Mouse (Mus musculus): ENCODE measurements at regions not wholly inside any gene's neighbourhood (a gene's known extent, or its start where the extent isn't known, plus 50 kb on each side); places are given as distances from the start of the nearest gene placed in this dataset.
"Not testable (repeated sequence)": the region's sequence is repeated elsewhere in the genome, so short reads cannot be mapped to it uniquely, and the experiment has no call there.

DNA sequence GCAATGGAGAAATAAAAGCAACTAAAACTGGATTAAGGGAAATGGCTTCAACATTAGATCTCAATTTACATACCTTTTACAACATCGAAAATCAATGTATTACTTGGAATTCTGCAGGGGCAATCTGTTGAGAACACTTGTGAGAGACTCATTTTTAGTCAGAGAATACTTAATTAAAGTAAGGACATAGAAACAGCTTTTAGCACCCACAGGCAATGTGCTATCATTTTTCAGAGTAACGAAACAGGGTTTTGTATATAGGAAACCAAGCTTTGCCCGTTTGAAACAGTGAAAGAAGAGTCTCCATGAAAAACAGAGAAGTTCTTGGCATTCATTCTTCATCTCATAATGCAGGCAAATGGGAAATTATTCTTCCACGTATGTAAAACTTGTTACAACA is 196.4 kb downstream of the Tdrd3 start:
- no peak for DNase-seq (ENCODE audit: inconsistent age in 2 of 2, low spot score in 1 of 2)

DNA sequence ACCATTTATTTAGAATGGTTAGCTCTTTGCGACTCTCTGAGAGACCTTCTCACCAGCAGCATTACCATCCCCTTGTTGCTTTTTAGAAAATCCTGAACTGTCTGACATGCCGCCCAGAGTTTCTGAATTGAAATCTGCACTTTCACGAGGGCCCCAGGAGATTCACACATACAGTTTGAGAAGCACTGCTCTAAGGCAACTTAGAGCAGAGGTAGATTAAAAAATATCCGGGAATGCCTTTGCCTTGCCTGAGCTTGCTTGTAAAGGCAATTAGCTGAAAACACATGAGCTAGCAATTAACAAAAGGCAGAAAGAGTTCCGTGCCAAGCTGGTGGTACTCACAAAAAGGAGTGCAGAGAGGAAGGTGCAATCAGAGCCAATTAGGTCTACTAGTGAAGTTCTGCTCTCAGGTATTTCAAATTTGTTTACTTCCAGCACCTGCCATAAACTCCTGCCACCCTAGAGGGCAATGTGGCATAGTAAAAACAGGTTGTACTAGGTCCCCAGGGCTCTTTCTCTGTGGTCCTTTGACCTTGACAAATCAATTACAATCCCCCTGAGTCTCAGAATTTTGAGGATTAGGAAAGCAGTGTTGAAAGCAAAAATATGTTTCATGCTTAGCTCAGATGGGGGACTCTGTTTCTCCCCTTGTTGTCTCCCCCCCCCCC is 203.1 kb downstream of the Tdrd3 start:
- no peak for DNase-seq (ENCODE audit: inconsistent age in 2 of 2, low spot score in 1 of 2)

DNA sequence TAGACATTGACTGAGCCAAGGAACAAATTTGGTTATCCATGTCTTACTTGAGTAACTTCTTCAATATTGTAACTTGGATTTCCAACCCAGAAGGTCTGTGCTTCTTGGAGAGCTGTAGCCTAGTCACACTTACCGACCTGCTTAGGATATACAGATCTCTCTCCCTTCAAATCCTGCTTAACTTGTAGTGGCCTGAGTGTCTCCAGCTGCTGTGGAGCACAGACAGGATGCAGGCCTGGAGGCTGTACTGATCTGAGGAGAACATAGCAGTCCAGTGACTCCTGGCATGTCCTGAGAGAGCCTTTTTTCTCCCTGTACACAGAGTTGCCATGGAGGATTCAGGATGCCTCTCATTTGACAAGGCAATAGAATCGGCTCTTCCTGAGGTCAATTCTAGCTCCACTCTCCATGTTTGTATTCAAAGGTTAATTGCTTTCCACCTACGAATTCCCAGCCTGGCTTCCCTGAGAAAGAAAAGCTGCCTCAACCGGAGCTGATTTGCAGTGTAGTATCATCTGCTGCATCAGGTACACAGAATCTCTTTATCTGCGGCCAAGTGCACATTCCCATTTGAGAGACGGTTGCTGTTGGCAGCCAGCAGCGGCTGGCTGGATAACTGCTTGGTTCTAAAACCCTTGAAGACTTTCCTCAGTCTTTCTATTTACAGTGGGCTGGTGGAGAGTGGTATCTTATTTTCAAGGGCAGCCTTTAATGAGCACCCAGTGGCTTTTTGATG is 214.8 kb downstream of the Tdrd3 start:
- DNase-seq (ENCODE audit: inconsistent age in 2 of 2, low spot score in 1 of 2), result no peak

DNA sequence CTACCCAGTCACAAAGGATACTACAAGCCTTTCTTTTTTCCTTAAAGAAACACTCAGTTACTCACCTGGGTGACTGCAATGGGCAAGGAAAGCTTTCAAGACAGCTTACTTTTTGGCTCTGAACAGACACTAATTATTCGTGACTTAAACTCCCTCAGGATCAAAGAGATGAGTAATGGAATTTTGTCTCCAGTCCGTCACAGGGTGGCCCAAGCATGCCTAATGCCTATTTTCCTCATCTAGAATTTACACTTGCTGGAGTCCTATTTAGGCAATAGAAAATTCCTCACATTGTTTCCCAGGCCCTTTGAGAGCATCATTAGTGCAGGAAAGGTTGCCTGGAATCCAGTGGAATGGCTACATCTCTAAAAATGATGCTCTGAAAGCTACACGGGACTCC is 218.2 kb downstream of the Tdrd3 start:
- no peak for DNase-seq (ENCODE audit: inconsistent age in 2 of 2, low spot score in 1 of 2)

DNA sequence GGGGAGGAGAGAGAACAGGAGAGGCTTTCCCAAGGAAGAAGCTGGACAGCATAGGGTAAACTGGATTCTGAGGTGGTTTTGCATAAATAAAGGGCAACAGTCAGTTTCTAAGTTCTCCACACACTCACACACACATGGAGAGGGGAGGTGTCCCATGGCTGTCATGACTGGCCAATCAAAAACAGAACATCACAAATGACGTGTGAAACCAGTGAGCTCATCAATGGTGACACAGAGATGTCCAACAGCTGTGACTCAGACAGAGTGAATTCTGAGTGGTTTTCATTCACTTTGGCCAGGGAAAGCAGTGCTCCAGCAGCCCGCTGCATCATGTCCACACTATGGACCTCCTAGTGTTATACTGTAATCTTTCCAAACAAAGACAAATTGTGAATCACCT is 220.7 kb downstream of the Tdrd3 start:
- no peak for DNase-seq (ENCODE audit: inconsistent age in 2 of 2, low spot score in 1 of 2)

DNA sequence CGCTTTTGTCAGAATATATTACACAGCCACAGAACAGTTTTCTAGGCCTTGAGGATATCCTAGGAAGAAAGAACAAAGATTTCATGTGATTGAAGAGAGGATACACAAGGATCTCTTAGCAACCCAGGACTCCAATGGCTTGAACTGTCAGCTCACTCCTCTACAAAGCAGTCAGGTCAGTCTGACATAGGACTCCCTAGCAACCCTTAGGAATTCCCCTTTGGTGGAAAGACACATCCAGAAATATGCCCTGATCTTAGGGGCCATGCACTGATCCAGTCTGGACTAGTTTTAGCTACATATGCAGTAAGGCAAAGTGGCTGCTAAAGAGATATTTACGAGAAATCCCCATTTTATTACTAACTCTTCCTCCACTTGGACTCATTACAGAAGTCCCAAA is 251.5 kb downstream of the Tdrd3 start:
- no peak for DNase-seq (ENCODE audit: inconsistent age in 2 of 2, low spot score in 1 of 2)

DNA sequence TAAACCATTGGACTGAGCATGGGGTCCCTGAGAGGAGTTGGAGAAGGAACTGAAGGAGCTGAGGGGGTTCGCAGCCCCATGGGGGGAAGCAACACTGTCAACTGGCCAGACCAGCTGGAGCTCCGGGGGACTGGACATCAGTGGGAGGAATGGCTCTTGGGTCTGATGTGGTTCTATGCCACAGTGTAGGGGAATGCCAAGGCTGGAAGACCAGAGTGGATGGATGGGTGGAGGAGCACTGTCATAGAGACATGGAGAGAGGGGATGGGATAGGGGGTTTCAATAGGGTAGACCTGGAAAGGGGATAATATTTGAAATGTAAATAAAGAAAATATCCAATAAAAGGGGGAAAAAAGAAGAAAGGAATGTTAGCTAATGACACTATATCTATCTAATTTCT is 253.1 kb downstream of the Tdrd3 start:
- DNase-seq (ENCODE audit: inconsistent age in 2 of 2, low spot score in 1 of 2), result no peak

DNA sequence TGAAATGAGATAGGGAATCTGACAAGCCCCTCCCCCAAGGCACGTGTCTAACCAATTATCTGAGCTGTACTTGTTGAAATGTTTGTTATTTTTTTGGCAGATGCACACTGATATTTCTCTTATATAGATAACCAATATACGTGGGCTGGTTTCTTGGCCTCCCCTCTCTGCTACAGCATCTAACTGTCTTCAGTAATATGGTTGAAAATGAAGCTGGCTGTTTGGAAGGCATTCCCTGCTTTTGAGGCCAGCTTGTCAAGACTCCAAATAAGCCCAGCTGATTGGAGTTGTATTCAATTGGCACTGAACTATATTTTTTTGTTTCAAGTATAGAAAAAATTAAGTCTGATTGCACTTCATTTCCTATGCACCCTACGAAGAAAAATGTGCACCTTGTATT is 264.3 kb downstream of the Tdrd3 start:
- DNase-seq (ENCODE audit: inconsistent age in 2 of 2, low spot score in 1 of 2), result no peak

DNA sequence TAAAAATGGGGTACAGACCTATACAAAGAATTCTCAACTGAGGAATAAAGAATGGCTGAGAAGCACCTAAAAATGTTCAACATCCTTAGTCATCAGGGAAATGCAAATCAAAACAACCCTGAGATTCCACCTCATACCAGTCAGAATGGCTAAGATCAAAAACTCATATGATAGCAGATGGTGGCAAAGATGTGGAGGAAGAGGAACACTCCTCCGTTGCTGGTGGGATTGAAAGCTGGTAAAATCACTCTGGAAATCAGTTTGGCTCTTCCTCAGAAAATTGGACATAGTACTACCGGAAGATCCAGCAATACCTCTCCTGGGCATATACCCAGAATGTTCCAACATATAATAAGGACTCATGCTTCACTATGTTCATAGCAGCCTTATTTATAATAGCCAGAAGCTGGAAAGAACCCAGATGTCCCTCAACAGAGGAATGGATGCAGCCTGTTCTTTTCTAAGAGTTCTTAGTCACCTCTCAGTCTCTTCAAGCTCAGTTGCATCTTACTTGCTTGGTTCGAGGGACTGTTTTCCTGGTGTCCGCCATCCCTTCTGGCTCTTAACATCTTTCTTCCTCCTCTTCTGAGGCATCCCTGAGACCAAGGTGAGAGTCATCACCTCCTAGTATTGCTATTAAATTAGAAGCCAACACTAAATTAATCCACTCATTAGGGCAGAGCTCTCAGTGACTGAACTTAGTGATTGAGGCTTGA is 266.8 kb downstream of the Tdrd3 start:
- DNase-seq (ENCODE audit: inconsistent age in 2 of 2, low spot score in 1 of 2), result not testable (repeated sequence)

DNA sequence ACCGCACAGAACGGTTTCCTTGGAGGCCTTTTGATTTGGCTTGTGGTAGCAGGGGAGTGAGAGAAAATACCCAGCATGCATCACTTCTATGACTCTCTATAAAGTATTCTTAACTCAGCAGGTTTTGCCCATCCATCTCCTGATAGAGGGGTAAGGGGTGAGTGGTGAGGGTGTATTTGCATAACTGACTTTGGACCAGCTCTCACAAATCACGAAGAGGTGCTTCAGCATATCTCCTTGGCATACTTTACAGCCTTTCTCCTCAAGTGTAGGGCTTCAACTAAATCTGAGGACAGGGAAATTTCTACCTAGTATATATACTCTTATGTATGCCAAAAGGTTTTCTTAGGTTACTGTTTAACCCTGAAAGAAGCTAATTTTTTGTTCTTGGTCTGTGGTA is 273.4 kb downstream of the Tdrd3 start:
- no peak for DNase-seq (ENCODE audit: inconsistent age in 2 of 2, low spot score in 1 of 2)

DNA sequence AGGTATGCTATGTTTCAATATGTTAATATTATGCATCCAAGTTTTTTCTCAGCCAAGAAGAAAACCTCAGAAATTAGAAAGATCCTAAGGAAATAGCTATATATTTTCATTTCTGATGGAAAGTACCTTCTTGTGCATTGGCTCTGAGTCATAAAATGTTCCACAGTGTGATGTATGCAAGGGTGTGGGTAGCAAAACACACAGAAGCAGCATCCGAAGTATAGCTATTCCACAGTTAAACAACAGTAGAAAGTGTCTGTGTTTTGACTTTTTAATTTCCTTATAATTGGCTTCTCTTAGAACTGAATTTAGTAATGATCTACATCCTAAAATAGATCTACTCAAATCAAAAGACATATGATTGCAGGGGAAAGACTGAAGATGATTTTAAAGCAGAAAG is 320.0 kb downstream of the Tdrd3 start:
- DNase-seq (ENCODE audit: inconsistent age in 2 of 2, low spot score in 1 of 2), result no peak

DNA sequence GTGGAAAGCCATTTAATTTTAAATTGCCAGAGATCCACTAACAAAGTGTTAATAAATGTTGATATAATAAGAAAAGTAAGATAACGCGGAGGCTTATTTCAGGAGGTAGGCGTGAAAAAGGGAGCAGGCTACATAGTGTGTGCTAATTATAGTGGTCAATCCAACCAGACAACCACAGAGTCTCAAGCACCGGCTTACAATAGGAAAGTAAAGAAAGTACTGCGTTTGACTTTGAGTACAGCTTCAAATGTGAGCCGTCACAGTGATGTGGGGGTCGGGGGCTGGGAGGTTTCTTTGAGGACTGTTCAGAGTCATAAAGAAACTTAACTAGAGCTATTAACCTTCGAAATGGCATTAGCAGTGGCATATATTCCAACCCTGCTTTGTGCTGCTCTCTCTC is 329.1 kb downstream of the Tdrd3 start:
- DNase-seq (ENCODE audit: inconsistent age in 2 of 2, low spot score in 1 of 2), result no peak

DNA sequence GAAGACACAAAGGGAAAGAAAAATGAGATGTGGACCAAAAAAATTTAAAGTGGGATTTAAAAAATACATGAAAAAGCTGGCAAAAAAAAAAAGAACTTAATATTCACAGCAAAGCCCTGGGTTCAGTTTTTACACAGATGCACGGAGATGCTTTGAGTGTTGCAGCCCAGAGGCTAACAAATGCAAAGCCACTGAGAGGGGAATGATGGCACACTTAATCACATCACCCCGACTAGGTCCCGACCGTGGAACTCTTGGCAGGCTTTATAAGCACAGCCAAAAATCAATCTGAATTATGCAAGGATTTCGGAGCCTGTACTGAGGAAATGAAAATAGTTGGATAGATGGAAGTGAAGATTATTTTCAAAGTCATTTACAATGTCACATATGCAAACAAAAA is 329.6 kb downstream of the Tdrd3 start:
- DNase-seq (ENCODE audit: inconsistent age in 2 of 2, low spot score in 1 of 2), result no peak

DNA sequence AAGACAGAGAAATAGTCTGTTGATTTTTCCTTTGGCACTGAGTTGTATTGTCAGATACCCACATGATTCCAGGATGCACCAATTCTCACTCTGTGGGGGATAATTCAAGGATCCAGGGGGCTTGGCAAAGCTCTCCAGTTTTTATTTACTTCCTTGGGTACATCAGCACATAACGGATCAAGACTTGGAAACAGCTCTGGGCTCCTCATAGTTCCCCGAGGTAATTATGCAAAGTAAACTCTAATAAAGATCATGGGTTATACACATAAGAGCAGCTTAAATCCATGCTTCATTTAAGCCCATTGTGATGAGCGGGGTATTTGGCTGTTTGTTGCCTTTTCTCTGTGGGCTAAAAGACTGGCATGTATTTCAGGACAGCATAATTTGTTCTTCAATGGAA is 332.6 kb downstream of the Tdrd3 start:
- DNase-seq (ENCODE audit: inconsistent age in 2 of 2, low spot score in 1 of 2), result no peak

DNA sequence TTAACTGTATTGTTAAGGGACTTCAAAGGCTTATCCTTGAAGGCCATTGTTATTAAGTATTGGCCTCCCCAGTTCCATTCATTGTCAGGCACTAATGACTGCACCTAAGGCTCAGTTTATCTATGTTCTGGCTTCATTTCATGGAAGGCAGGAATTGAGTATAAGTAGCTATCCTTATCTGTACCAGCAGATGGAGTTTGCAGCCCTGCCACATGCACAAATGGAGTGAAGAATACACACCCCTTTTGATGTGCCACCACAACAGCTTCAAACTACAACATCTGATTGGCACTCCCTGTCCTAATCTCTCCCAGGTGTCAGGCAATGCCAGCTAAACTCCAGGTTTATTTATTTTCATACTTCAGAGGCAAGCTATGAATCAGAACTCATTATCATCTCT is 333.3 kb downstream of the Tdrd3 start:
- DNase-seq (ENCODE audit: inconsistent age in 2 of 2, low spot score in 1 of 2), result no peak

DNA sequence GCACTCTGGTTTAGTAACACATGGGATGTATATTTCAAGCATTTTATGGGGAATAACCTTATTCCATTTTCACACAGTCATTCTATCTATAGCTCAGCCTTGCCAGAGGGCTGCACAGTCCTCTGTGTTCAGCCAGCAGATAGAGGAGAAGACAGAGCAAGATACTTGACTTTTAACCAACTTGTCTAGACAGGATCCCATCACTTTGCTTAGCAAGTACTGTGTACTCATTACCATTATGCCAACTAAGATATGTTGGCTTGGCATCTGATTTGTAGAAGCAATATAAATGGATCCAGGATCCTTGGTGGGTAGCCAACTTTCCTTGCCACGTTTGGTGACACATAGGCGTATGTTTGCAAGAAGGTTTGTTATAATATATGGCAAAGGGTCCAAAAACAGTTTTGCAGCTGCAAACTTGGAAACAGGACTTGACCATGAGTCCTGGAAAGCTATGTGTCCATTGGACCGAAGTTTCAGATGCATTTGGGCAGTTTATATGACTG is 334.3 kb downstream of the Tdrd3 start:
- DNase-seq (ENCODE audit: inconsistent age in 2 of 2, low spot score in 1 of 2), result no peak

DNA sequence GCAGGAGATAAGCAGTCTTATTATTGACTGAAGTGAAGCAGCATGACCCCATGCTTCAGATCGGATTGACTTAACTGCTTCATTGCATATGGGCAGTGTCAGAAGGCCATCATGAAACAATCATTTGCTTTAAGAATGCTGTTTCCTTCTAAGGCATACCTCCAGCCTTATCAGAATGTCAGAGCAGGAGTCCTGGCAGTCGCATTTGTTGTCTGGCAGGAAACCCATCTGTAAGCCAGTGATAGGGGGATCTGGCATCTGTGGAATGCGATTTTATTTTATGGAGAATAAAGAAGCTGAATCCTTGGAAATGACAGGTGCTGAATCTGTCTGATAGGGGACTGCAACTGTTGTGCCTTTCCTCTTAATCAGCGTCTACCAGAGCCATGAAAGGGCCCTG is 338.3 kb downstream of the Tdrd3 start:
- no peak for DNase-seq (ENCODE audit: inconsistent age in 2 of 2, low spot score in 1 of 2)

DNA sequence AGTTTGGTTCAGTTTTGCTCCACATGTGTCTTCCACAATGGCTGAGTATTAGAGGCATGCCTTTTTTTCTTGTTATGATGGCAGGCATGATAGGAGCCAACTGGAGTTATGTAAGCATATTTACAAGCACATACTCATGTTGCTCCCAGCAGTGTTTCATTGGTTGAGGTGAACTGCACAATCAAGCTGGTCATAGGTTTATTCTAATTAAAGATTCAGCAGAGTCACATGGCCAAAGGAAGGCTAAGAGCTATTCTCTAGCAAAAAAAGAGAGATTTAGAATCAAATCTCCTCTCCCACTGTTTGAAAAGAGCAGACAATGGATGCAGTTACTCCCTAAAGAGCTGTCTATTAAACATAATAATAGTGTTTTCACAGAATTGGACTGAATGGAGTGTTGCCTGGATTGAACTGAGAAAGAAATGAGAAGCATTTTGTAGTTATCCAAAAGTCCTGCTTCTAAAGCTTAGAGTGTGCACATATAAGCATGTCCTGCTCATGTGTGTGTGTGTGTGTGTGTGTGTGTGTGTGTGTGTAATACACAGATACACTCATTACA is 359.0 kb downstream of the Tdrd3 start:
- DNase-seq (ENCODE audit: inconsistent age in 2 of 2, low spot score in 1 of 2), result peak in 1 of 2 experiments; percentile 1

DNA sequence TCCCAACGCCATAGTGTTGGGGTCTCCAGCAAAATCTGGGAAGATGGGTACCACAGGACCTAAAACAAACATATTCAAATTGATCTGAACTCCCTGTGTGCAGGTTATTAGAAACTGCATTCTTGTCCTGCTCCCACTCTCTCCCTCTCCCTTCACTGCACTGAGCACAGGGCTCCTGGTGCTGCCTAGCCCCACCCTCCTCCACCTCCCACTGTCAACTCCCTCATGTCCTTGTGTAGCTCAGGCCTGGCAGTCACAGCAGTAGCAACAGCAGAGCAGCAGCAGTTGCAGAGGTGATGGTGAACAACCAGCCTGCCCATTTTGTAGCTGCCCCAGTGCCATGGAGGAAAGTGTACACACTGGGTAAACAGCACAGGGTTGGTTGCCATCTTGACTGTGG is 383.4 kb downstream of the Tdrd3 start:
- peak in 1 of 2 experiments; percentile 11 for DNase-seq (ENCODE audit: inconsistent age in 2 of 2, low spot score in 1 of 2)

DNA sequence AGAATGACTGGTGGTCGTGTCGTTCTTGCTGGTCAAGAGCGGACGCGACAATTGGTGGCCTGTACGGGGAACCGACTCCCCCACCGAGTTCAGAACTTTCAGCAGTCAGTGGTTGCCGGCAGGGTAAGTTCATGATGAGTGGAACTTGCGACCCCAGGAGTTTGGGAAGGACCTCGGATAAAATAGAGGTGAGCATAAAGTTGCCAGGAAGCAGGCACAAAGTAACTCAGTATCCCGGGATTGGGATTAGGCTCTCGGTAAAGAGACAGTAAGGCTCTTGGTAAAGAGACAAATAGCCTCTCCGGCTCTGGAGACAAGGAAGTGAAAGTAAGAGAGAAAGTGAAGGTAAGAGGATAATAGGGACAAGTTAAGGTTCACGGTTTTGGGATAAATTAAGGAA is 393.2 kb downstream of the Tdrd3 start:
- peak in 1 of 2 experiments; percentile 38 for DNase-seq (ENCODE audit: inconsistent age in 2 of 2, low spot score in 1 of 2)

DNA sequence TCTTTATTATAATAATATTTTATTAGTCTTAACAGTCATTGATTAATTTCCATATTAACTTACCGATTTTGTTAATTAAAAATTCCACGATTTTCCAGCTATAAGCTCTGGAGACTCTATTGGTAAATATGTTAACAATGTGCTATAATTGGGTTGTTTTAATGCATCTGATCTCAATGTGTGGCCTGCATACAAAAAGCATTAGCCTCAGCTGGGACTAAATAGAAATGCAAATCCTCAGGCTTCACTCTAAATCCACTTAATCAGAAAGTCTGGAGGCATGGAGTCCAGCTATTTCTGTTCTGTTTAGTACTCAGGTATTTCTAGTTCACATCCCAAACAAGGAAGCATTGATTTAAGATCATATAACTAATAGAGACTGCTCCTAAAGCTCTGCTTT is 427.7 kb downstream of the Tdrd3 start:
- no peak for DNase-seq (ENCODE audit: inconsistent age in 2 of 2, low spot score in 1 of 2)

DNA sequence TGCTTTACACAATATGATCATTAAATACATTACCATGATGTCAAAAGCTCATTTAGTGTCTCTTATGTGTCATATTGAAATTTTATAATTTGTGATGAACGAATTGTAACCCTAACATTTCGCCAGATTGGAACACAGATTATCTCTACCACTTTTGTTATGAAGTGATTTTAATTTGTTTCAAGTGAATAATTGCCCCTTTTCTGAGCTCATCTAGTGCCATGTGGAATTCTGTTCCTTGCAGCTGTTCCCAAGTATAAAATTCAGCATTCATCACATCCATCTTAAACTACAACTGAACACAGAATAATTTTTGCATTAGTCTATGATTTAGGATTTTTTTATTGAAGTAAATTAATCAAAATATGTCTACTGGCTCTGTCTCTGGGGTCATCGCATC is 445.0 kb downstream of the Tdrd3 start:
- no peak for DNase-seq (ENCODE audit: inconsistent age in 2 of 2, low spot score in 1 of 2)

Measured in adrenal gland, adult (tissue).